Mouse (Mus musculus) heart, embryonic 13.5 days (tissue): ENCODE measurements at regions not wholly inside any gene's neighbourhood (a gene's known extent, or its start where the extent isn't known, plus 50 kb on each side); places are given as distances from the start of the nearest gene placed in this dataset.

Experiments
- ATAC-seq: fragments of 200-750 bp; cut with Nextera tagmentation; 2 replicates; pipeline ENCODE4 v1.8.0; 2017; ENCODE audit warnings: moderate TSS enrichment; ENCODE audit not compliant: insufficient number of reproducible peaks, low FRiP score, low TSS enrichment; ENCODE audit errors: extremely low read depth
- H3K27ac ChIP-seq: fragments of 300-500 bp; sonication (generic); replicated peaks from 2 replicates; pipeline ENCODE4 v1.5.1; 2015; ENCODE audit warnings: moderate library complexity, mild to moderate bottlenecking, inconsistent platforms
- H3K27me3 ChIP-seq: fragments of 300-500 bp; sonication (generic); replicated peaks from 2 replicates; pipeline ENCODE4 v1.6.1; 2015; ENCODE audit warnings: mild to moderate bottlenecking, inconsistent platforms
- H3K36me3 ChIP-seq: fragments of 300-500 bp; sonication (generic); 2 replicates; pipeline ENCODE4 v1.6.1; 2015; ENCODE audit warnings: mild to moderate bottlenecking, inconsistent platforms
- H3K4me1 ChIP-seq: fragments of 300-500 bp; sonication (generic); 2 replicates; pipeline ENCODE4 v1.6.1; 2015; ENCODE audit warnings: inconsistent platforms
- H3K4me2 ChIP-seq: fragments of 300-500 bp; sonication (generic); 2 replicates; pipeline ENCODE4 v1.6.1; 2015; ENCODE audit warnings: inconsistent platforms, mild to moderate bottlenecking, moderate library complexity
- H3K4me3 ChIP-seq: fragments of 300-500 bp; sonication (generic); 2 replicates; pipeline ENCODE4 v1.5.1; 2015; ENCODE audit warnings: moderate library complexity, mild to moderate bottlenecking, inconsistent platforms
- H3K9ac ChIP-seq: fragments of 300-500 bp; sonication (generic); 2 replicates; pipeline ENCODE4 v1.6.1; 2015; ENCODE audit warnings: inconsistent platforms, mild to moderate bottlenecking, moderate library complexity
- H3K9me3 ChIP-seq: fragments of 300-500 bp; sonication (generic); 2 replicates; pipeline ENCODE4 v1.6.1; 2016; ENCODE audit warnings: inconsistent platforms
- WGBS: fragments of 180-500 bp; shearing (Covaris S2); methylation state at CpG from one replicate; pipeline ENCODE4 v1.1.7; 2015; ENCODE audit warnings: mixed read lengths; 5-methylcytosine and 5-hydroxymethylcytosine counted together

- Histone ChIP-seq H3K9ac (no peak overlapping the region), H3K27me3 (no peaks in the 10 kb centered on the region), H3K27ac (no peak overlapping the region), H3K4me2 (no peak overlapping the region), H3K9me3 (no peaks in the 10 kb centered on the region), H3K4me3 (no peak overlapping the region), H3K36me3 (no peaks in the 10 kb centered on the region), H3K4me1 (peaks cover 5% of the 10 kb centered on the region)
- WGBS, result 57% methylated on average over 10 of the region's 10 CpGs
- no peak for ATAC-seq
Observed at GRCm38 (mm10) chr5:119944371-119944770, 111.9 kb downstream of the Tbx5 start.

- Histone ChIP-seq H3K4me2 (no peak overlapping the region), H3K4me1 (peaks cover 5% of the 10 kb centered on the region), H3K36me3 (no peaks in the 10 kb centered on the region), H3K27me3 (no peaks in the 10 kb centered on the region), H3K9ac (no peak overlapping the region), H3K9me3 (0 out of 2 replicates have a peak, but pooled peaks cover 3% of the 10 kb centered on the region), H3K27ac (no peak overlapping the region), H3K4me3 (no peak overlapping the region)
- no peak for ATAC-seq
- WGBS, result 78% methylated on average over 4 of the region's 4 CpGs
Observed at GRCm38 (mm10) chr5:119948399-119948798, 115.9 kb downstream of the Tbx5 start.

GRCm38 (mm10) chr5:119952085-119952484, 119.6 kb downstream of the Tbx5 start:
- H3K4me1 ChIP-seq, result peaks cover 5% of the 10 kb centered on the region
- H3K4me3 ChIP-seq, result no peak overlapping the region
- H3K9ac ChIP-seq, result no peak overlapping the region
- WGBS, result 89% methylated on average over 2 of the region's 2 CpGs
- no peaks in the 10 kb centered on the region for H3K36me3 ChIP-seq
- no peak overlapping the region for H3K27ac ChIP-seq
- 0 out of 2 replicates have a peak, but pooled peaks cover 3% of the 10 kb centered on the region for H3K9me3 ChIP-seq
- ATAC-seq, result no peak
- no peak overlapping the region for H3K4me2 ChIP-seq
- H3K27me3 ChIP-seq, result no peaks in the 10 kb centered on the region

- no peak for ATAC-seq
- 73% methylated on average over 5 of the region's 5 CpGs for WGBS
- no peak overlapping the region for H3K9ac ChIP-seq
- H3K27me3 ChIP-seq, result no peaks in the 10 kb centered on the region
- H3K36me3 ChIP-seq, result no peaks in the 10 kb centered on the region
- H3K9me3 ChIP-seq, result 0 out of 2 replicates have a peak, but pooled peaks cover 3% of the 10 kb centered on the region
- peaks cover under 1% of the 10 kb centered on the region; the same call in 1 of the 2 replicates for H3K4me1 ChIP-seq
- no peak overlapping the region for H3K27ac ChIP-seq
- H3K4me2 ChIP-seq, result no peak overlapping the region
- H3K4me3 ChIP-seq, result no peak overlapping the region
Observed at GRCm38 (mm10) chr5:119953189-119953588, 120.7 kb downstream of the Tbx5 start.

GRCm38 (mm10) chr5:119953811-119954566, 121.5 kb downstream of the Tbx5 start:
- Histone ChIP-seq H3K4me1 (peaks cover 4% of the 10 kb centered on the region), H3K27me3 (no peaks in the 10 kb centered on the region), H3K36me3 (no peaks in the 10 kb centered on the region), H3K9me3 (0 out of 2 replicates have a peak, but pooled peaks cover 3% of the 10 kb centered on the region), H3K9ac (no peak overlapping the region), H3K27ac (no peak overlapping the region), H3K4me3 (no peak overlapping the region), H3K4me2 (no peak overlapping the region)
- ATAC-seq, result no peak
- 69% methylated on average over 14 of the region's 14 CpGs for WGBS

GRCm38 (mm10) chr5:119958942-119959341, 126.5 kb downstream of the Tbx5 start:
- peak overlapping the region; percentile 29 for H3K4me3 ChIP-seq
- H3K4me2 ChIP-seq, result peak overlapping the region; percentile 56
- ATAC-seq, result peak; percentile 55; the same call in 1 of the 2 replicates
- peaks cover 7% of the 10 kb centered on the region for H3K4me1 ChIP-seq
- H3K9ac ChIP-seq, result peak overlapping the region; percentile 67
- no peaks in the 10 kb centered on the region for H3K27me3 ChIP-seq
- peak overlapping the region; percentile 56 for H3K27ac ChIP-seq
- H3K36me3 ChIP-seq, result no peaks in the 10 kb centered on the region
- no peaks in the 10 kb centered on the region for H3K9me3 ChIP-seq
- 10% methylated on average over 14 of the region's 14 CpGs for WGBS

- Histone ChIP-seq H3K4me3 (no peak overlapping the region), H3K4me1 (peaks cover 11% of the 10 kb centered on the region), H3K4me2 (no peak overlapping the region), H3K9ac (no peak overlapping the region), H3K27ac (no peak overlapping the region), H3K27me3 (no peaks in the 10 kb centered on the region), H3K36me3 (no peaks in the 10 kb centered on the region), H3K9me3 (no peaks in the 10 kb centered on the region)
- ATAC-seq, result no peak
- WGBS, result 8% methylated on average over 3 of the region's 3 CpGs
Observed at GRCm38 (mm10) chr5:119964751-119965150, 132.3 kb downstream of the Tbx5 start.

- H3K27me3 ChIP-seq, result peaks cover 12% of the 10 kb centered on the region; the same call in 1 of the 2 replicates
- 83% methylated on average over 16 of the region's 16 CpGs for WGBS
- no peak for ATAC-seq
- no peak overlapping the region for H3K9ac ChIP-seq
- H3K36me3 ChIP-seq, result no peaks in the 10 kb centered on the region
- no peak overlapping the region for H3K4me2 ChIP-seq
- no peak overlapping the region for H3K4me3 ChIP-seq
- no peak overlapping the region for H3K27ac ChIP-seq
- H3K4me1 ChIP-seq, result peaks cover 5% of the 10 kb centered on the region; the same call in 1 of the 2 replicates
- no peaks in the 10 kb centered on the region for H3K9me3 ChIP-seq
Observed at GRCm38 (mm10) chr5:119971286-119971685, 138.8 kb downstream of the Tbx5 start.

- no peaks in the 10 kb centered on the region for H3K36me3 ChIP-seq
- peaks cover 5% of the 10 kb centered on the region; the same call in 1 of the 2 replicates for H3K4me1 ChIP-seq
- H3K4me2 ChIP-seq, result peak overlapping the region; percentile 65
- peaks cover 12% of the 10 kb centered on the region; the same call in 1 of the 2 replicates for H3K27me3 ChIP-seq
- no peaks in the 10 kb centered on the region for H3K9me3 ChIP-seq
- no peak for ATAC-seq
- peak overlapping the region; percentile 37 for H3K4me3 ChIP-seq
- H3K9ac ChIP-seq, result peak overlapping the region; percentile 42
- peak overlapping the region; percentile 12; the same call in 1 of the 2 replicates for H3K27ac ChIP-seq
- whole genome bisulfite sequencing, result 17% methylated on average over 24 of the region's 24 CpGs
Observed at GRCm38 (mm10) chr5:119972802-119973437, 140.5 kb downstream of the Tbx5 start.

- Histone ChIP-seq H3K27ac (no peak overlapping the region), H3K4me2 (no peak overlapping the region), H3K36me3 (no peaks in the 10 kb centered on the region), H3K9ac (no peak overlapping the region), H3K9me3 (no peaks in the 10 kb centered on the region), H3K4me1 (peaks cover 9% of the 10 kb centered on the region), H3K4me3 (no peak overlapping the region), H3K27me3 (peaks cover 17% of the 10 kb centered on the region; the same call in 1 of the 2 replicates)
- no peak for ATAC-seq
- WGBS, result 51% methylated on average over 10 of the region's 10 CpGs
Observed at GRCm38 (mm10) chr5:119978096-119978715, 138.1 kb upstream of the Rbm19 start.

GRCm38 (mm10) chr5:119981111-119981807, 135.0 kb upstream of the Rbm19 start:
- WGBS, result 60% methylated on average over 18 of the region's 18 CpGs
- no peak overlapping the region for H3K9ac ChIP-seq
- H3K4me3 ChIP-seq, result no peak overlapping the region
- no peaks in the 10 kb centered on the region for H3K36me3 ChIP-seq
- no peak overlapping the region for H3K4me2 ChIP-seq
- 0 out of 2 replicates have a peak, but pooled peaks cover 6% of the 10 kb centered on the region for H3K27me3 ChIP-seq
- no peaks in the 10 kb centered on the region for H3K9me3 ChIP-seq
- ATAC-seq, result no peak
- peaks cover 9% of the 10 kb centered on the region for H3K4me1 ChIP-seq
- H3K27ac ChIP-seq, result no peak overlapping the region
